Mouse (Mus musculus) erythroblast, embryonic 14.5 days (primary cell): ENCODE measurements around the gene Masp2.

Source experiments
- GATA1 ChIP-seq: IDR thresholded peaks from 2 replicates; pipeline ENCODE4 v1.6.1; 2012; ENCODE audit warnings: low read length, inconsistent platforms, mixed read lengths
- TAL1 ChIP-seq: IDR thresholded peaks from 3 replicates; pipeline ENCODE4 v1.6.1; 2012; ENCODE audit warnings: low read length, inconsistent platforms, mixed read lengths

DNA sequence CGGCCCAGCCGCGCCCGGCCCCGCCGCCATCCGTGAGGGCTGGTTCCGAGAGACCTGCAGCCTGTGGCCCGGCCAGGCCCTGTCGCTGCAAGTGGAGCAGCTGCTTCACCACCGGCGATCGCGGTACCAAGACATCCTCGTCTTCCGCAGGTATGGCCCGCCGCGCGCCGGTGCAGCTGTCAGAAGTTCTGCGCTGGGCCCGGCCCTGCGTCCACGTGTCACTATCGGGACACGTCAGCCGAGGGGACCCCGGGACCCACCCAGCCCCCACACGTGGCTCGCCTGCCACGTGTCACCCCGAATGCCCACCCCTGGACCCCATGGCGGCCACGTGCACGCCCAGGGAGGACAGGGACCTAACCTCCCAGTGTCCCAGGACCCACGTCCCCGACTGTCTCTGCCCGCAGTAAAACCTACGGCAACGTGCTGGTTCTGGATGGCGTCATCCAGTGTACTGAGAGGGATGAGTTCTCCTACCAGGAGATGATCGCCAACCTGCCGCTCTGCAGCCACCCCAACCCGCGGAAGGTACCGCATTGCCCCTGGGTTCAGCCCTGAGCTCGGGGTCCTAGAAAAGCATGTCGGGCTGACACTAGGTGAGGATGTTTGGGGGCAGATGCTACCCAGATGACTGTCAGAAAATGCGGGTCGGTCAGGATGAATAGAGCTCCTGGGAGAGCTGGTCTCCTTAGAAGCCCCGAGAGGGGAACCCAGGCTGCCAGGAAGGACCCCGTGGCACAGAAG, 10.5 kb upstream of the Masp2 start:
- TF ChIP-seq GATA1 (no peak), TAL1 (no peak)
